Mouse (Mus musculus): ENCODE results near the gene Gsn.

The Gsn gene

DNA sequence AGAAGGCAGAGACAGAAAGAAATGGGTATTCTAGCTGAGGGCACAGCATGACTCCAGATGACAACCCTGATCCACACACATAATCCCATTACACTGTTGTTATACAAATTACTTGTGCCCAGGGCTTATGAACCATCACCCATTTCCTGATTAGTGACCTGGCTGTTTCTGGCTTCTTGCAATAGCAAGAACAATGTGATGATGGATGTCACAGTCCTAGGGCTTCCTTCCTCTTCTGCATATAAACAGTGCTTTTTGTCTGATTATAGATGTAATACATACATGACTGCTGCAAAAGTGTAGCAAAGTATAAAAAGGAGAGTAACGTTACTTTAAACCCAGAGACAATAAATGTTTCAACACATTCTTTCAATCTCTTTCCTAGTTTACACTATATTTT is 70.8 kb downstream of the Gsn start:
- no peak for DNase-seq (ENCODE audit: low spot score)

DNA sequence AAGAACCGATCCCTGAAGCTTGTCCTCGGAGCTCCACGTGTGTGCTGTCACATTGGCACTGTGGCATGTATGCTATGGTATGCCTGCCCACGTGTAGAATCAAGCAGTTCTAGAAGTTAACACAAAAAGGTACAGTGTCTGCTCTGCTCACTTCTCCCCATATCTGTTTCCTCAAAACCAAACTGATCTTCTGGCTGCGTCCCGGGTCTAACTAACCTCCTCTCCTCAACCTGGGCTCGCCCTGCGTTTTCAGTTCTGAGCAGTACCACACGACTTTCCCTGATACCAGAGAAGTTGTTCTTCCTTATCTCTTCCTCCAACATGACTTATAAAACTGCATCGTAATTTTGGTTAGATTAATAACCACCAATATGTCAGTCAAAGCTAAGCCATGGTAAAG is 71.4 kb downstream of the Gsn start:
- no peak for DNase-seq (ENCODE audit: low spot score)

DNA sequence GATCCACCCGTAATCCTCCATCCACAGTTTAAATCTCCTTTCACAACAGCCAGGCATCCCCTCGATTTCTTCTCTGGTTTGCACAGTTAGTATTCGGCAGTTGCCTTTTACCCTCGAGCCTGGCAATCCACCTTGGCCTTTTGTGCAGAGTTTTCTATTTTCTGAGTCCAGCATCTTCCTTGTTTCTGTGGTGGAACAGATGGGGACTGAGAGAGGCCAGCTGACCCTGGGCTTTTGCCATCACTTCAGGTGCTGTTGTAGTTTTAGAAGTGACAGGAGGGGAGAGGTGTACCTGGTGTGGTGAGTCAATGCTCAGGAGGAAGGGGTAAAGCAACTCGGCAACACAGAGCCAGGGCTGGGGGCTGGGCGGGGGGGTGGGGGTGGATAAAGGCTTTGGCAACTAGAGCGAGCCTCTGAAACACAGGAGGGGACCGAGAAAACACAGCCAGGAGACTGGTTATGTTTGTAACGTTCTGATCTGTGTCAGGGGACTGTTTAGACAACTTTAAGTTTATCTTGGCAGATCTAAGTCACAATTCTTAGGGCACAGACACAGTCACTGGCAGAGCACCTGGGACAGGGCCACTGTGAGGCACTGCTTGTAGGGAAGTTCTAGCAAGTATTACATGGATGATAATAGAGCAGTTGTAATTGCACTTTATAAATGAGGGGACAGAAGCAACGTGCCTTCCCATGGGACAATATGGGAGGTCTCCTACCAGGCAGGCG is 72.0 kb downstream of the Gsn start:
- no peak for DNase-seq (ENCODE audit: low spot score)

DNA sequence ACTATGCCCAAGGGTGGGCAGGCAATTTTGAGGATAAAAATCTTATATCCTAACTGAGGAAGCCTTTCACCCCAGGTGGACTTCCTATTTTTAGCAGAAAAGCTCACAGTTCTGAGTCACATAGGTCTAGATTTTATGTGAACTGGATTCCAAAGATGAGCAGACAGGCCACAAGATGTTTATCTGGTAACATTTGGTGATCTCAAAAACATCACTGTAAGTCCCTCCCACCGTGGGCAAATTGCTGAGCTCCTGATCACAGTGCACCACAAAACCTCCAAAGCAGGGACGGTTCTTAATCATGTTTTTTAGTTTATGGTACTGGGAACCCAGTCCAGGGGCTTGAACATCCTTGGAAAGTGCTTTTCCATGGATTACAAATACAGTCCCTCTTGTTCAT is 72.9 kb downstream of the Gsn start:
- DNase-seq (ENCODE audit: low spot score), result no peak

DNA sequence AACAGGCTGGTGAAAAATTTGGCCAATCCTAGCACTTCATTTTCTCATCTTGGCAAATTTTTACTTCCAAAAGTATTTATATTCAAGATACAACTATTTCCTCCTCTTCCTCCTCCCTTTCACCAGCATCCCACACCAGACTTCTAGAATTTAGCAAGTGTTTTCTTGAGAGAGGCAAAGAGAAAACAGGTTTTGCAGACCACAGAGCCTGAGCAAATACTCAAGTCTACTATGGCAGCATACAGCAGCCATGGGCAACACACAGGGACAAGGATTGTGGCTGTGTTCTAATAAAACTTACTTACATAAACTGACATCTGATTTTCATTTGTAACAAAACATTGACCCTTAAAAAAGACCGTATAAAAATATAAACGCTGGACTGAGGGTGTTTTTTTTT is 75.0 kb downstream of the Gsn start:
- DNase-seq (ENCODE audit: low spot score), result no peak

DNA sequence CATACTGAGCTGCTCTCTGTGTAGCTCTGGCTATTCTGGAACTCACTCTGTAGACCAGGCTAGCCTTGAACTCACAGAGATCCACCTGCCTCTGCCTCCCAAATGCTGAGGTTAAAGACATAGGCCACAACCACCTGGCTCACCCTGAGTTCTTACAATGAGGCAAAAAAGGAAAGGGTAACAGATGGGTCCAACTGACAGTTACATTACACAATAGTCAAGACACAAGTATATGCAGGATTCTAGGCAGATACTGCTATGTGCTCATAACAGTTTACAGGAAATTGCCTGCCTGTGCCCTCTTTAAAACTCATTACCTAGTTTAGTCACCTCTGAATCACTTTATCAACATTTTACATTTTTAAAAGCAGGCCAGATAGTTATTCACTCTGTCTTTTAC is 77.5 kb downstream of the Gsn start:
- DNase-seq (ENCODE audit: low spot score), result no peak

DNA sequence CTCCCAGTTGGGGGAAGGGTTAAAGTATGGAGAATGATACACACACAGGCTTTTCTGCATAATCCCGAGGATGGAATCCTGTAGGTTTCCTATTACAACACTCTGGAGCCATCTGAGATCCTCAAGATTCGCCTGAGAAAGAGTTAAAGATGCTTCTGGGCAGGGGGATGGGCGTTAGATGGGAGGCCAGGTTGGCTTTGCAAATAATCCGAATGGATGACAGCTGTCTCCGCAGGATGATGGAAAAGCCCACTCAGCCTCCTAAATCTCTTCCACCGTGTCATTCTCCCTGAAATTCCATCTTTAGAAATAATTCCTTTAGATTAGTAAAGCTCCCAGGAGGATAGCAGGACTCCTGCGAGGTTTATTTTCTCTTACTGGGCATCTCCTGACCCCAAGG is 79.4 kb downstream of the Gsn start:
- DNase-seq (ENCODE audit: low spot score), result no peak

DNA sequence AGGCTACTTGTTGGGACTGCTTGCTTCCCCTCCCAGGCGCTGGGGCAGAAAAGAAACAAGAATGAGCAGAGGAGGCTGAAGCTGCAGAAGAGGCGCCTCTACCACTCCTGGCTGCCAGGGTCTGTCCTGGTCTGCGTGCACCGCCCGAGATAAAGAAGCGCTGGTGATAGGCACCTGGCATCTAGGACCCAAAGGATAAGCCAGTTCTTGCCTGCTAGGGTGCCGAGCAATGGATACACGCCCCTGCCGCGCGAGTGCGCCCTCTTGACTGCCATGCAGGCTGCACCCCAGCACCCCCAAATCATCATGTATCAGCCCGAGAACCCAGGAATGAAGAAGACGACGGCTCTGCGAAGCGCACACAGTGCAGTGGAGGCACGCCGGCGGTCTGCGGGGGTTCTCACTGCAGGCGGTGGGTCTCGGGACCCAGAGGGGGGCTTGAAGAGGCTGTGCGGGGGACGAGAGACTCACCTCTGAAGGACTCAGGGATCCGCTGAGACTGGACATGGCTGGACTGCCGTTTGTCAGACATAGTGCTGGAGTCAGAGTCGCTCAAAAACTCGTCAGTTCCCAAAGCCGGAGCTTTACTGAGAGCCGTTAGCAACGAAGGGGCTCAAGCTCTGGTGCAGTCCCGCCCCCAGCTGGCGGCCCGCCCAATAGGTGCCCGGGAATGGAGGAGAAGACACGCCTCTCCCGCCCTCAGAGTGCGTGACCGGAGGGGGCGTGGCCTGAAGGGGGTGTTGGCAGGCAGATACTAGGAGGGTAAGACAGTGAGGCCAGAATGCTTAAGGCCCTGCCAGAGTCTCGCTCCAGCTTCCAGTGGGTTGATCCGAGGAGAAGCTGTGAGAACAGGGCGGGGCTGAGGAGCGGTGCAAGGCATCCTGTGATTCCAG is 80.5 kb downstream of the Gsn start, which contains the start of gene Stom:
Gene Stom (minus strand): TSS at position 589 of the 893 bp plus-strand sequence.
- DNase-seq (ENCODE audit: low spot score), result peak; percentile 96

DNA sequence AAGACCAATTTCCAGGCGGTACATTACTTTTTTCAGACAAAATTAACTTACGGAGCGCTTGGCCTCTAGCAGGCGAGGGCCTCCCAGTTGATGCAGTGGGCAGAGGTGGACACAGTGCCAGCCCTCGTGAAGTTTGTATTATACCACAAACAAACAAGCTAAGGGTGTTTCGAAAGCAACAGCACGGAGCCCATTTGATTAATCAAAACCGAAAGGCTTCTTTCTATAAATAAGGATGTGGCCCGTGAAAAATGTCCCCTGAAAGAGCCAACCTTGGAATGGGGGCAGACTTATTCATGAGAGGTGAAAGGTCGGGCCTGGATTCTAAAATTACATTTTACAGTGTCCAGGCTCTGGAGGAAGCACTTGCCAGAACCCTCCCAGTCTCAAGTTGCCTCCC is 81.2 kb downstream of the Gsn start:
- no peak for DNase-seq (ENCODE audit: low spot score)

DNA sequence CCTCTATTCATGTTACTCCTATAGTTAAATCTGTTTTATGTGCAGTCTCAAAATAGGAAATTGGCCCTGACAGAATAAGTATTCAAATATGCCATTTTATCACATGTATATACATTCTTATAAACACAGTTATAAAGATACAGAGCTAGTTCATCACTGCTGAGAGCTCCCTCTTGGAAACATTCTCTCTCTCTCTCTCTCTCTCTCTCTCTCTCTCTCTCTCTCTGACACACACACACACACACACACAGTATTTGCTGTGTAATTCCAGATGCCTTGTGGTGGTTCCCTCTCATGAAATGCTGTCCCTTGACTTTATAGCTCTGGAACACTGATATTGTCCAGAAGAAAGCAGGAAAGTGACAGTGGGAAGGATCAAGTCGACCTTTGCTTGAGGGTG is 81.9 kb downstream of the Gsn start:
- DNase-seq (ENCODE audit: low spot score), result no peak

DNA sequence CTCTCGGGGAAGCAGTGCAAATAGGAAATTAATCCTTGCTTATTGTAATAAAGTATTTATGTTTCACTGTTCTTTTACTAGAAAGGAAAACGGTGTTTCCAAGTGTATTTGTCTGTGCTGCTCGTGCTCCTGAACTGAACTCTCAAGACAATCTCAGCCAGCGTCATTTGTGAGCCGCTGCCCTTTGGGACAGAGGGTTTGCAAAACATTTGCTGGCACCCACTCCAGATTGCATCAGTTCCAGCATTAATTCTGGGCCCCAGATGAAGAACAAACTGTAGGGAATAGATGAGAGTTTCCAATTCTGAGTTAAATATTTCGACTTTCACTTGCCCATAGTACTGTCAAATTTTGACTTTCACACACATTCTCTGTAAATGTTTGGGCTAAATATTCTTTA is 82.5 kb downstream of the Gsn start:
- DNase-seq (ENCODE audit: low spot score), result no peak

DNA sequence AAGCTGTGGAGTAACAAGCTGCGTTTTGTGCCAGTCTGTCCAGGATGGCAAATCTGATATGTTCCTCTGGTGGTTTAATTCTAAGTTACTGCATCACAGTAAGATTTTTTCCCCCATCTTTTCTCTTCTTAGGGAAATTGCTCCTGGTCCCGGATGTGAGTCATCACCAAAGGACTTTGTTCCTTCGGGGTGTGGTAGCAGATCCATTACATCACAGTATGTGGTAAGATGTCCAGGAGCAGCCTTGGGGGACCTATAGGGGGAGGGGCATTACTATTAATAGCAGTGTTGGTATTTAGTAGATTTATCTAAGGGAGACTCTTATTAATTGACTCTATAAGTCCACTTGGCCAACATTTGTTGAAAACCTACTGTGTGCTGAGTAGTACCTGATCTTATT is 86.4 kb downstream of the Gsn start:
- no peak for DNase-seq (ENCODE audit: low spot score)

DNA sequence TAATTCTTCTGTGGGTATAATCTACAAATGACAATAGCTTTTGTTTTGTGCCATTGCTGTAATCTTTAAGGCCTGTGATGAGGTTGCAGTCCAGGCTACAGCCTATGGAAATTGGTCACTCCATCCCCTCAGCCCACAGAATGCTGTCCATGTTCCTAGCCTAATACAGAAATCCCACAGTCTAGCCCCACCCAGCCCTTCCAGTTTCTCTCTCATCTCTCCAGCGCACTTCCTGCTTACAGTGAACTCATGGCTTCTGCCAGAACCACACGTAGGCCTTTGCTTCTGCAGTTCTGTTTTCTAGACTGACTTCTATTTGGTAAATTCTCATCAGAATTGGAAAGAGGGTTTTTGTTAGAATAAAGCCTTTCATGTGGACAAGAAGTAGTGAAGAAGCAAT is 89.8 kb downstream of the Gsn start:
- no peak for DNase-seq (ENCODE audit: low spot score)

DNA sequence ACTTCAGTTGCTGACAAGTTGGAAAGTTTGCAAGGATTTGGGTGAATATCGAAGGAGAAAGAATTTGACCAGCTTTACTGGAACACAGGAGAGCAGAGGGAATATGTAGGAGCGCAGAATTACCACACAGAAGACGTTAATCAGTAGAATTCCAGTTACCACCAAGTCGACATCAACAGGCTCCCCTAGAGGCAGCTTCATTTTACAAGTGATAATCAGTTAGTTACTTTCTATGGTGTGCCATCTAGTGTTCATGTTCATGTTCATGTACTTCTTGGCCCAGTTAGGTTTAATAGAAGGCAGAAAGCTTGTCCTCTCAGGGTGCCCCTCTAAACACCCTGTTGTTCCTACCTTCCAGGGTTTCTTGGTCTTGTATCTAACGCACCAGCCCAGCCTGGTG is 93.0 kb downstream of the Gsn start:
- DNase-seq (ENCODE audit: low spot score), result no peak

Measured in T-cell, adult 2 months (primary cell).